Mouse (Mus musculus) megakaryocyte, adult 5-6 weeks (primary cell): ENCODE results near the gene Gm10577. TPM values are rescaled to one million over a fixed set of nuclear protein-coding genes. Genes with fewer than 3 reads are reported as not detected.
A peak's percentile ranks its signal among the peaks of the same experiment; 100 is the strongest.

ENCODE experiments used
- ATAC-seq: 2 replicates; pipeline ENCODE4 v1.8.0; 2016; ENCODE audit warnings: mild to moderate bottlenecking, inconsistent platforms; ENCODE audit not compliant: poor library complexity, severe bottlenecking
- total RNA-seq, 2 experiments: library from RNA; stranded (forward) in 1 of 2; stranded (reverse) in 1 of 2; fragments of 153-499, 151-499 nt in 1 of 2; fragments of 221-1000, 200-1000 nt in 1 of 2; gene quantifications; 2 replicates each; pipeline versions ENCODE4 v1.2.3 to v1.2.4; 2015 to 2017

The Gm10577 gene
- total RNA-seq (2015) (not detected in 2 replicates), total RNA-seq (2017) (not detected in 2 replicates)

- ATAC-seq = no peak
These were observed at the start of gene Gm10577 for GRCm38 (mm10) chr4:101020596-101020995. Gm10577 (minus strand) TSS chr4:101020696.

DNA sequence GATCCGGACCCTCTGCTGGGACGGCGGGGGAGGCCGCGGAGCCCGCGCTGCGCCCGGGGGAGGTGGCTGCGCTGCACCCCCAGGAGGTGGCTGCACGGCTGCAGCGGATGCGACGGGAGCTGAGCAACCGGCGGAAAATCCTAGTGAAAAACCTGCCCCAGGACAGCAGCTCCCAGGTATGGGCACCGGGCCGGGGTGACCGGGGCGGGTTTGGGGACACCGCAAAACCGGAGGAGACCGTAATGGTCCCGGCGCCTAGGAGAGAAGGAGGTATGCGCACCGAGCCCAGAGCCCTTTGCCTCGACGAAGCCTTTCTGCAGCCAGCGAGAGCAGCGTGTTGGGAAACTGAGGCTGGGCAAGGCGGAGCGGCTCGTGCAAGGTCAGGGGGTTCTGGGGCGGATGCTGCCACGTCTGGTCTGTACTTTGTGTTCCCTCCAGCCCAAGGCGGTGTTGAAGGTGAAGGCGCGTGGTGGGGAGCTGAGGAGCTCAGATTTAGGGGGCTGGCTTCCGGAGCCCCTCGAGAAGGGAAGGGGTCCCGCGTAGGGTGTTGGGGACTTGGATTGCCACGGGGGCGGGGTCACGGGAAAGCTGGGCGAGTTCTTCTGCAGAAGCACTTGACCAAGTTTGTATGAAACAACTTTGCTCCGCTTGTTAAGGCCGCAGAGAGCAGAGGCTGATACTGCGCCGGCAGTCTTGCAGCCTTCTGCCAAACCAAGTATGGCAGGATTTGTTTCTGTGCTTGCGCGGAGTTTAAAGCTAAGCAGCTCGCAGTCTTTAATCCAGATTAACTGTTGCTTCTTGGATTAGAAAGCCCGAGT lies 48.9 kb upstream of the Gm10577 start:
- ATAC-seq = no peak

DNA sequence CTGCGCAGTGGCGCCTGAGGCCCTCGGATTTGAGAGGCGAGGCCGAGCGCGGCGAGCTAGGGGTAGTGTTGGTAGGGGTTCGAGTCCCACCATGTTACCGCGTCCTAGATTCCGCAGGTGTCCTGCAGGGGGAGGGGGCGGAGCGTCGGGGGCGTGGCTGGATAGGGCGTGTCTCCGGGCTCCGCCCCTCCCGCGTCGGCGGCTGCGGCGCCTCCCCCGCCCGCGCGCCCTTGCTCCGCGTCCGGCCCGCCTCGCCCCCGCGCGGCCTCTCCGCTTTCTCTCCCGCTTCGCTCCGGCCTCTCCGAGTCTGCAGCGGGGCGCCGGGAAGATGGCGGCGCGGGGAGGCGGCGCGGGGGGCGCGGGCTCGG lies 48.3 kb upstream of the Gm10577 start, which contains the start of gene Raver2:
TSS of gene Raver2 (plus strand) at position 198 of the 368 bp plus-strand sequence.
- ATAC-seq = 0 out of 2 replicates have a peak, but pooled peaks have one; percentile 40

DNA sequence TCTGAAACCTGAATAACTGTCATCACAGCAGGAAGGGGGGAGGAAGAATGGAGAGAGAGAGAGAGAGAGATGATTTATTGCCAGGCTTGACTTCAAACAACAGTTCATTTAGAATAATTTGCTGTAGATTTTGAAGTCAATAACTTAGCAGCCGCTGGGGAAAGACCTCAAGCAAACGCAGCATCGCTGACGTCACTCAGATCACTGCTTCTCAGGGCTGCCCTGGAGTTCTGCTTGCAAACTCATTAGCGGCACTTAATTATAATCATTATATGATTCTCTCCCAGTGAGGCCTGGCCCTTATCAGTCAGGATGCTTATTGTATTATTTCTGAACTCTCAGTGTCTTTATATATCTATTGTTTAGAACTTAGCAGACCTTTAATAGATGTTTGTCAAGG lies 45.9 kb upstream of the Gm10577 start:
- no peak for ATAC-seq

DNA sequence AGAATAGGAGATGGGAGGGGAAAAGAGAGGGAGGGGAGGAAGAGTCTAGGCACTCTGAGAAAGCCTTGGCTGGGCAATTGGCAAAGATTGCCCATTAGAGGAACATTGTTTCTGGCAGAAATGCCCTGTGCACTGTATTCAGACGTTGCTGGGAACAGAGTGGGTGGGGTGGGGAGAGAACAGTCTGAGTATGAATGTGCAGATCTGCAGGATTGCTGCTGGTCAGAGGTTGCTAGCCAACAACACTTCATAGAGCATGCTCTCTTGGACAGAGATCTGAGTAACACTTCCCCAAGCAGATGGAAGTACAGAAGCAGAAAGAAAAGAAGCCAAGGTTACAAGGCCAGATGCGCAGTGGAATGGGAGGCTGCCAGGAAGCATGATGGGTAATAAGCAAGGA lies 41.6 kb upstream of the Gm10577 start:
- ATAC-seq = no peak

- ATAC-seq = no peak
These were observed 26.1 kb upstream of the Gm10577 start for GRCm38 (mm10) chr4:101046576-101046975.

DNA sequence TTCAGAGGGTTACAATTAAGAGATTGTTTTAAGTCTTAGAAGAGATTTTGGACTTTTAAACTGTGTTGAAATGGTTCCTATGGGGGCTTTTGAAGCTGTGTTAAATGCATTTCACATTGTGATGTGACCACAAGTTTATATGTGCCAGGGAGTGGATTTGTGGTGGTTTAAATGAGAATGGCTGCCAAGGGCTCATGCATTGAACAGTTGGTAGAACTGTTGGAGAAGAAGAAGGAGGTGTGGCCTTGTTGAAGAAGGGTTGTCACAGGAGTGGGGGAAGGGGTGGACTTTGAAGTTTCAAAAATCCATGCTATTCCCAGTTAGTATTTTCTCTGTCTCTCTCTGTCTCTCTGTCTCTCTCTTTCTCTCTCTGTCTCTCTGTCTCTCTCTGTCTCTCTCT lies 23.7 kb upstream of the Gm10577 start:
- no peak for ATAC-seq

DNA sequence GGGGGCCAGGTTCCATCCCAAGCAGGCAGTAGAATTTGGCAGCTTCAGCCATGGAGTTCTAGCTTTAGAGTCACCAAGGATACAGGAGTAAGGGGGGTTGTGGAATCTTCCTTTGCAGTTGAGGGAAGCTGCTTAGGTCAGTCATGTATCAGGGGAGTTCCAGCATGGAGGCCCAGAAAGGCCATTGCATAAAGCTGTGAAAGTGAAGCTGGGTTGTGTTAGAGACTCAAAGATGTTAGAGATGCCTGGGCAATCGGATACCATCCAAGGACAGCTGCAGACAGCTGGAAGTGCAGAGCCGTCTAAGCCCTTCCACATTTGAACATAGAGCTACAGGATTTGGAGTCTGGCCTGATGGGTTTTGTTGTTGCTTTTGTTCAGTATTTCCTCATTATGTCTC lies 23.2 kb upstream of the Gm10577 start:
- ATAC-seq = no peak

DNA sequence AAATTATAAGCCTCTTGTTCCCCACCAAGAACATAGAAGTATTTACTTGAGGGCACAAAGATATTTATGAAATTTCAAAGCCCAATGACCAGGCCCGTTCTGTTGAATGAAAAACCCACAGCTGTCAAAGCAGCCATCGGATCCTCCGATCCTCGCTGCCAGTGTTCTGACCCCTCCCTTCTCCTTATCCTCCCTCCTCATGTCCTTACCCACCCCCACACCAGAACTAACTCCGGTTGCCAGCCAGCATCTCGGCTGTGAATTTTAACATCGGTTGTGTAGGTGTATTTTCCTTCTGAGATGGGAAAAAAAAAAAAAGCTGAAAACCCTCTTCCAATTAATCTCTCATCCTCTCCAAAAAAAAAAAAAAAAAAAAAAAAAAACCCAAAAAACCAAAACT lies 16.7 kb upstream of the Gm10577 start:
- no peak for ATAC-seq

- ATAC-seq = no peak
These were observed 14.6 kb upstream of the Gm10577 start for GRCm38 (mm10) chr4:101035131-101035530.

DNA sequence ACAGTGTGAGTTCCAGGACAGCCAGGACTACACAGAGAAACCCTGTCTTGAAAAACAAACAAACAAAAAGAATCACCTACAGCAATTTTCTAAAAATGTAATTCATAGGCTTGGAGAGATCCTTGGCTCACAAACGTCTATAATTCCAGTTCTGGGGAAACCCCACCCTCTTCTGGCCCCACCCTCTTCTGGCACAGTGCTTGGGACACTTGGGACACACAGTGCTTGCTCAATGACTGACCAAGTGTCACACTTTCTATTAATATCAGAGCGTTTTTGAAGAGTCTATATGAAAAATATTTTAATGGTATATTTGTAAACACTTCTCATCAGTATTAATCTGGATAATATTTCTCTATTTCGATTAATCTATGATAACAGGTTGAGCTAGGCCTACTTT lies 12.6 kb upstream of the Gm10577 start:
- no peak for ATAC-seq

- ATAC-seq = no peak
These were observed 7.4 kb upstream of the Gm10577 start for GRCm38 (mm10) chr4:101027852-101028411.

- ATAC-seq = no peak
These were observed 6.5 kb upstream of the Gm10577 start for GRCm38 (mm10) chr4:101026995-101027394.

GRCm38 (mm10) chr4:101026566-101026965 lies 6.1 kb upstream of the Gm10577 start:
- ATAC-seq = no peak

GRCm38 (mm10) chr4:101017806-101018205 lies 2.7 kb downstream of the Gm10577 start:
- no peak for ATAC-seq

DNA sequence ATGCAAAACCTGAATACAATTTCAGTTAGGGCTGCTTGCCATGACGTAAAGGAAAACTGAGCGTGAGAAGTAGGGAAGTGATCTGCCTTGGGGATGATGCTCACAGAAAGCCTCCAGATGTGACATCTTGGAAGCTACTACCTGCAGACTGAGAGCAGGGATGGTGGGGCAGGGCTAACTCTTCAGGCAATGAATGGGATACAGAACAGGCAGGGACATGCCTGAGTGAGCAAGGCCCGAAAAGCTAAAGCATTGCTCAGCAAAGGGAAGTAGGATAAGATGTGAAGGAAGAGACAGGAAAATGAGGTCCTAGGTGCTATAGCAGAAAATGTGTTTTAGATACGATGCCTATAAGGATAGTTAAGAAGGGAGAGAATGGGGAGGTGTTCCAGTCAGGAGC lies 11.4 kb downstream of the Gm10577 start:
- ATAC-seq = no peak

- ATAC-seq = no peak
These were observed 12.1 kb downstream of the Gm10577 start for GRCm38 (mm10) chr4:101008362-101008769.

- no peak for ATAC-seq
These were observed 17.5 kb downstream of the Gm10577 start for GRCm38 (mm10) chr4:101002961-101003360.

DNA sequence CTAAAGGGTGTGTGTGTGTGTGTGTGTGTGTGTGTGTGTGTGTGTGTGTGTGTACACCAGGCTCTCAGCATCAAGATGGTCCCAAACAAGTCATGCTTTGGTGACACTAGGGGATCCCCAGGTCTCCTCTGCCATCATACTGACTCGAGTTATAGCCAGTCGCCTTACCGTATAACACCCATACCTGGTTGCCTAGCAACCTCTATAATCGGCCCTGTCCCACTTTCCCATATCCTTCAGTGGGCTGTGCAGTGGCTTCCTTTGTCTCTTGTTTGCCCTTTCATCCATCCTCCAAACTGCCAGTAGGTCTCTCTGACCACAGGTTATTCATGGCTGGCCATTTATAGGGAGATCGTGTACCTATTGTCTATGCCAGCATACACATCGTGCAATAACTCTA lies 19.4 kb downstream of the Gm10577 start:
- ATAC-seq = no peak

DNA sequence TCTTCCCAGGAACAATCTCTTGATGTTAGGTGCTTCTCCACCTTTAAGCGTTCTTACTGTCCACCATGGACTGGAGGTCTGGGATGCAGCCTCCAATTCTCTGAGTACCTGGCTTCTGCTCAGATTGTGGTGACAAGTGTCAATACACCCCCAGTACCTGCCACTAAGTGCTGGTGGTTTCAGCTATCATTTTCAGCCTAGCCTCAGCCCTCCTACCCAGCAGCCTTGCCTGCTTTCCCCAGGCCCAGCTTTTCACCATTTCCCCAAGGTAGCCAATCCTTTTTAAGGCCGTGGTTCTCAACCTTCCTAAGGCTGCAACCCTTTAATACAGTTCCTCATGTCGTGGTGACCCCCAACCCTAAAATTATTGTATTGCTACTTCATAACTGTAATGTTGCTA lies 19.9 kb downstream of the Gm10577 start:
- ATAC-seq = no peak

GRCm38 (mm10) chr4:100998906-100999305 lies 21.6 kb downstream of the Gm10577 start:
- no peak for ATAC-seq

- peak; percentile 55; the same call in 1 of the 2 replicates for ATAC-seq
These were observed 22.4 kb downstream of the Gm10577 start for GRCm38 (mm10) chr4:100998145-100998544.
